Mouse (Mus musculus) liver, adult 2 months (tissue): Measurements from ENCODE around the gene Ltb4r1. TPM values are rescaled to one million over a fixed set of nuclear protein-coding genes. Genes with fewer than 3 reads are reported as not detected.
A peak's percentile ranks its signal among the peaks of the same experiment; 100 is the strongest.

Experiments
- DNase-seq: peaks from one replicate; pipeline ENCODE4 v3.0.0-alpha.2; 2011; ENCODE audit warnings: low read depth, low spot score; ENCODE audit errors: extremely low read depth
- H3K27ac ChIP-seq: fragments of 200-500 bp; replicated peaks from 2 replicates; pipeline ENCODE4 v1.5.1; 2012; ENCODE audit warnings: low read depth, mild to moderate bottlenecking, control low read depth, inconsistent platforms, low read length; ENCODE audit not compliant: insufficient read depth
- H3K27me3 ChIP-seq: fragments of 200-500 bp; 2 replicates; pipeline ENCODE4 v1.6.1; 2012; ENCODE audit warnings: mild to moderate bottlenecking, moderate library complexity, low read length, inconsistent platforms; ENCODE audit not compliant: control insufficient read depth, insufficient read depth
- H3K36me3 ChIP-seq: fragments of 200-500 bp; 2 replicates; pipeline ENCODE4 v1.6.1; 2012; ENCODE audit warnings: low read length, inconsistent platforms; ENCODE audit not compliant: control insufficient read depth, insufficient read depth
- H3K4me1 ChIP-seq: fragments of 200-500 bp; 2 replicates; pipeline ENCODE4 v1.6.1; 2011; ENCODE audit warnings: low read length; ENCODE audit not compliant: control insufficient read depth, insufficient read depth
- H3K4me3 ChIP-seq: fragments of 200-500 bp; 2 replicates; pipeline ENCODE4 v1.5.1; 2011; ENCODE audit warnings: low read depth, mild to moderate bottlenecking, control low read depth, low read length, moderate library complexity; ENCODE audit not compliant: insufficient read depth
- H3K79me2 ChIP-seq: fragments of 200-500 bp; 2 replicates; pipeline ENCODE4 v1.6.1; 2012; ENCODE audit warnings: inconsistent platforms, mild to moderate bottlenecking, low read length, moderate library complexity; ENCODE audit not compliant: control insufficient read depth, insufficient read depth
- H3K9ac ChIP-seq: fragments of 200-500 bp; 2 replicates; pipeline ENCODE4 v1.6.1; 2012; ENCODE audit warnings: low read depth, mild to moderate bottlenecking, control low read depth, inconsistent platforms, low read length
- CTCF ChIP-seq: fragments of 200-500 bp; IDR thresholded peaks from 2 replicates; pipeline ENCODE4 v1.5.1; 2011; ENCODE audit warnings: low read depth, low read length, control low read depth
- POLR2A ChIP-seq: fragments of 200-500 bp; IDR thresholded peaks from 2 replicates; pipeline ENCODE4 v1.6.1; 2011; ENCODE audit warnings: low read length, control low read depth; ENCODE audit not compliant: insufficient read depth; ENCODE audit errors: extremely low read depth
- WGBS: fragments of 180-500 bp; shearing (Covaris S2); methylation state at CpG from one replicate; pipeline ENCODE4 v1.1.7; 2018; 5-methylcytosine and 5-hydroxymethylcytosine counted together
- polyA plus RNA-seq: library from polyadenylated mRNA; depleted of rRNA; stranded (reverse); fragments of >200 nt; gene quantifications from 2 replicates; pipeline ENCODE4 v1.2.3, GENCODE M21; 2012
- total RNA-seq: library from RNA; depleted of rRNA; stranded (reverse); fragments of >200 nt; gene quantifications from 2 replicates; pipeline ENCODE4 v1.2.3, GENCODE M21; 2014

The Ltb4r1 gene
- total and polyA plus RNA-seq, 2 experiments = 0.28 to 1.4 TPM

GRCm38 (mm10) chr14:55735758-55736157, 30.0 kb upstream of the Ltb4r1 start:
- peak; percentile 45 for DNase-seq
- no peak for TF ChIP-seq CTCF
- TF ChIP-seq POLR2A = no peak
- peaks cover 12% of the 10 kb centered on the region for H3K4me1 ChIP-seq
- H3K79me2 ChIP-seq = no peaks in the 10 kb centered on the region
- H3K27ac ChIP-seq = peak overlapping the region; percentile 63
- peaks cover 18% of the 10 kb centered on the region for H3K36me3 ChIP-seq
- H3K4me3 ChIP-seq = no peak overlapping the region
- WGBS = 74% methylated on average over 4 of the region's 4 CpGs
- H3K9ac ChIP-seq = no peak overlapping the region
- H3K27me3 ChIP-seq = no peaks in the 10 kb centered on the region

- DNase-seq = peak; percentile 54
- Histone ChIP-seq H3K4me1 (peaks cover 12% of the 10 kb centered on the region), H3K79me2 (no peaks in the 10 kb centered on the region), H3K36me3 (peaks cover 27% of the 10 kb centered on the region), H3K4me3 (no peak overlapping the region), H3K27ac (peak overlapping the region; percentile 15), H3K9ac (no peak overlapping the region), H3K27me3 (no peaks in the 10 kb centered on the region)
- WGBS = 56% methylated on average over 9 of the region's 9 CpGs
- TF ChIP-seq CTCF (no peak), POLR2A (no peak)
Observed at GRCm38 (mm10) chr14:55737086-55737687, 28.6 kb upstream of the Ltb4r1 start.

DNA sequence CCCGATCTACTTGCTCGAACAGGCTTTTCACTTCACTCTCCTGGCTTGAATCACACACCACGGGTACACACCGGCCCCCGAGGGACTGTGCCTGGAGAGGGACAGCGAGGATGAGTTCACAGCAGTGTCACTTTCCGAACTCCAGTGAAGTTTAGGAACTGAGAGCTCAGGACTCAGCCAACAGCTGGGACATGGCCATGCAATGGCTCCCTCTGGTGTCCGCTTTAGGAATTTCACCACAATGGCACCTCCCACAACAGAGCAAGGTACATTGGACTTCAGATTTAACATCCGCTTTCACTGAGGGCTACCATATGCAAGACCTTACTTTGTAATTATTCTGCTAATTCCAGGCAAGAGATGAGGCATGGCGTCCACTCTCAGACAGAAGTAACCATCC, 22.1 kb upstream of the Ltb4r1 start:
- H3K36me3 ChIP-seq = peaks cover 28% of the 10 kb centered on the region
- no peaks in the 10 kb centered on the region for H3K27me3 ChIP-seq
- H3K4me1 ChIP-seq = peaks cover 14% of the 10 kb centered on the region
- TF ChIP-seq CTCF (peak; percentile 97), POLR2A (no peak)
- peak overlapping the region; percentile 17 for H3K4me3 ChIP-seq
- DNase-seq = peak; percentile 87
- WGBS = 4% methylated on average over 10 of the region's 10 CpGs
- H3K9ac ChIP-seq = peak overlapping the region; percentile 66
- H3K27ac ChIP-seq = peak overlapping the region; percentile 70
- H3K79me2 ChIP-seq = peaks cover 5% of the 10 kb centered on the region

GRCm38 (mm10) chr14:55745180-55745860, 20.4 kb upstream of the Ltb4r1 start, which contains the start of the genes Dhrs1 and Nop9:
Gene Dhrs1 (minus strand): TSS chr14:55745690.
Gene Nop9 (plus strand): TSS chr14:55745693.
- Histone ChIP-seq H3K4me3 (peak within 1 kb of the TSS; percentile 80), H3K4me1 (peaks cover 10% of the 10 kb centered on the region), H3K36me3 (peaks cover 28% of the 10 kb centered on the region), H3K9ac (peak within 1 kb of the TSS; percentile 77), H3K79me2 (peaks cover 5% of the 10 kb centered on the region), H3K27me3 (no peaks in the 10 kb centered on the region), H3K27ac (peak within 1 kb of the TSS; percentile 53)
- TF ChIP-seq CTCF (no peak), POLR2A (peak; percentile 61)
- under 1% methylated on average over 48 of the region's 48 CpGs for WGBS
- DNase-seq = peak; percentile 83

- no peak overlapping the region; the same call in 1 of the 2 replicates for H3K27ac ChIP-seq
- TF ChIP-seq CTCF (no peak), POLR2A (no peak)
Observed at GRCm38 (mm10) chr14:55745861-55746237, 19.9 kb upstream of the Ltb4r1 start.

More at GRCm38 (mm10) chr14:55745861-55746237, 19.9 kb upstream of the Ltb4r1 start:
- Histone ChIP-seq H3K27me3 (no peaks in the 10 kb centered on the region), H3K4me1 (peaks cover 10% of the 10 kb centered on the region), H3K36me3 (peaks cover 28% of the 10 kb centered on the region), H3K4me3 (peak overlapping the region; percentile 80), H3K79me2 (peaks cover 5% of the 10 kb centered on the region), H3K9ac (peak overlapping the region; percentile 77)
- no peak for DNase-seq
- WGBS = under 1% methylated on average over 31 of the region's 31 CpGs
